Mouse (Mus musculus): ENCODE results near the gene Ephx4. TPM values are rescaled to one million over a fixed set of nuclear protein-coding genes. Genes with fewer than 3 reads are reported as not detected.

Gene Ephx4
- total and polyA plus RNA-seq, 3 experiments: 0.81 TPM; not detected in 2

- Histone ChIP-seq H3K36me3 (replicated peaks in 1 of 2; ENCODE audit: control insufficient read depth in 1 of 2, insufficient read depth in 1 of 2, low read length in 1 of 2) (peaks cover 0 to 12% of the 10 kb centered on the region in 2 experiments), H3K4me1 (ENCODE audit: control insufficient read depth in 1 of 2, insufficient read depth in 2 of 2) (peaks cover 3 to 12% of the 10 kb centered on the region in 2 experiments; a peak in 2 of 4 replicates), H3K4me3 (replicated peaks in 1 of 3; ENCODE audit: low read depth in 2 of 3, low read length in 2 of 3, poor library complexity in 1 of 3) (no peak overlapping the region), H3K27ac (ENCODE audit: insufficient read depth, low read depth) (no peak overlapping the region), H3K4me2 (ENCODE audit: insufficient read depth, low read depth, poor library complexity, severe bottlenecking) (no peak overlapping the region), H3K9ac (ENCODE audit: insufficient read depth, low read depth) (no peak overlapping the region), H3K79me2 (replicated peaks; ENCODE audit: control insufficient read depth, extremely low read depth, insufficient read depth, poor library complexity, severe bottlenecking) (no peaks in the 10 kb centered on the region), H3K27me3 (replicated peaks) (no peaks in the 10 kb centered on the region), H3K9me3 (replicated peaks; ENCODE audit: low read length) (no peaks in the 10 kb centered on the region)
- no peak for DNase-seq (ENCODE audit: extremely low read depth)
- TF ChIP-seq TBP (conservative IDR thresholded peaks at IDR 0.05; ENCODE audit: low read depth, low read length) (no peak), NELFE (IDR thresholded peaks at IDR 0.05; ENCODE audit: low read depth, low read length) (no peak), POLR2A (IDR thresholded peaks at IDR 0.05; ENCODE audit: low read depth, low read length) (no peak), RCOR1 (conservative IDR thresholded peaks at IDR 0.05; ENCODE audit: low read depth, low read length) (no peak), MAFK (IDR thresholded peaks at IDR 0.05; ENCODE audit: insufficient replicate concordance, low read length) (no peak), USF2 (conservative IDR thresholded peaks at IDR 0.05; ENCODE audit: low read depth, low read length) (no peak), ZNF384 (IDR thresholded peaks at IDR 0.05; ENCODE audit: low read depth, low read length) (no peak), EP300 (IDR thresholded peaks at IDR 0.05; ENCODE audit: low read length) (no peak)
- in situ Hi-C loops (cut with MboI; ENCODE audit: low pct_ligation_motif_present, low pct_unique_long_range_greater_than_20kb, low sequenced_read_pairs) (no loop called here), dilution Hi-C loops (cut with MboI; ENCODE audit: extremely low pct_ligation_motif_present, extremely low pct_unique_long_range_greater_than_20kb, low sequenced_read_pairs) (no loop called here)
Observed at GRCm38 (mm10) chr5:107444251-107444650, 41.7 kb downstream of the Ephx4 start.

- dilution Hi-C loops (cut with MboI; ENCODE audit: extremely low pct_ligation_motif_present, extremely low pct_unique_long_range_greater_than_20kb, low sequenced_read_pairs) (no loop called here), in situ Hi-C loops (cut with MboI; ENCODE audit: low pct_ligation_motif_present, low pct_unique_long_range_greater_than_20kb, low sequenced_read_pairs) (no loop called here)
- DNase-seq (ENCODE audit: extremely low read depth): no peak
- TF ChIP-seq POLR2A (IDR thresholded peaks at IDR 0.05; ENCODE audit: low read depth, low read length) (no peak), NELFE (IDR thresholded peaks at IDR 0.05; ENCODE audit: low read depth, low read length) (no peak), MAFK (IDR thresholded peaks at IDR 0.05; ENCODE audit: insufficient replicate concordance, low read length) (no peak), MAZ (IDR thresholded peaks at IDR 0.05; ENCODE audit: low read depth, low read length) (no peak), POLR2AphosphoS2 (IDR thresholded peaks at IDR 0.05; ENCODE audit: low read depth, low read length) (no peak), ZMIZ1 (IDR thresholded peaks at IDR 0.05; ENCODE audit: low read depth, low read length) (no peak), MAX (IDR thresholded peaks at IDR 0.05; ENCODE audit: low read length) (no peak), PAX5 (IDR thresholded peaks at IDR 0.05; ENCODE audit: low read length) (no peak), USF2 (conservative IDR thresholded peaks at IDR 0.05; ENCODE audit: low read depth, low read length) (no peak), CHD2 (IDR thresholded peaks at IDR 0.05; ENCODE audit: low read length) (no peak), KAT2A (IDR thresholded peaks at IDR 0.05; ENCODE audit: insufficient replicate concordance, low read length) (no peak), SMC3 (IDR thresholded peaks at IDR 0.05; ENCODE audit: low read depth, low read length) (no peak), SIN3A (IDR thresholded peaks at IDR 0.05; ENCODE audit: low read length) (no peak), TBP (conservative IDR thresholded peaks at IDR 0.05; ENCODE audit: low read depth, low read length) (no peak), RCOR1 (conservative IDR thresholded peaks at IDR 0.05; ENCODE audit: low read depth, low read length) (no peak), ZC3H11A (IDR thresholded peaks at IDR 0.05; ENCODE audit: low read depth, low read length) (no peak), HCFC1 (IDR thresholded peaks at IDR 0.05; ENCODE audit: low read depth, low read length) (no peak)
- H3K27ac ChIP-seq (ENCODE audit: insufficient read depth, low read depth): no peak overlapping the region
- peaks cover 2 to 23% of the 10 kb centered on the region in 2 experiments for H3K36me3 ChIP-seq (replicated peaks in 1 of 2; ENCODE audit: control insufficient read depth in 1 of 2, insufficient read depth in 1 of 2, low read length in 1 of 2)
- no peak overlapping the region for H3K9ac ChIP-seq (ENCODE audit: insufficient read depth, low read depth)
- no peak overlapping the region for H3K4me3 ChIP-seq (replicated peaks in 1 of 3; ENCODE audit: low read depth in 2 of 3, low read length in 2 of 3, poor library complexity in 1 of 3)
- no peaks in the 10 kb centered on the region for H3K9me3 ChIP-seq (replicated peaks; ENCODE audit: low read length)
- no peaks in the 10 kb centered on the region for H3K27me3 ChIP-seq (replicated peaks)
- H3K79me2 ChIP-seq (replicated peaks; ENCODE audit: control insufficient read depth, extremely low read depth, insufficient read depth, poor library complexity, severe bottlenecking): no peaks in the 10 kb centered on the region
- H3K4me2 ChIP-seq (ENCODE audit: insufficient read depth, low read depth, poor library complexity, severe bottlenecking): no peak overlapping the region
- H3K4me1 ChIP-seq (ENCODE audit: control insufficient read depth in 1 of 2, insufficient read depth in 2 of 2): no peaks in the 10 kb centered on the region
Observed at GRCm38 (mm10) chr5:107447977-107448376, 45.4 kb downstream of the Ephx4 start.

All from CH12.LX (cell line).